Mouse (Mus musculus) heart, postnatal 10 days (tissue): Measurements from ENCODE around the gene Ccl24. TPM values are rescaled to one million over a fixed set of nuclear protein-coding genes. Genes with fewer than 3 reads are reported as not detected.

Experiments used
- DNase-seq, 2 experiments: peaks; one replicate each; pipeline ENCODE4 v3.0.0; 2021
- intact Hi-C: fragments of 180-260 bp; cut with DNase I; formaldehyde crosslinking; loops from one replicate; pipeline ENCODE4 v1.15.1; 2025
- total RNA-seq, 2 experiments: library from RNA; stranded (reverse); gene quantifications; 2 replicates each; pipeline ENCODE4 v1.2.3; 2021

Ccl24 gene
- total RNA-seq, 2 experiments from 2014 or later, result 1.2 to 1.8 TPM

- intact Hi-C loops, result loop anchor here (5.0 kb wide), 1 partner anchor 146 kb away; no protein-coding TSS in a partner anchor
- no peak for DNase-seq
These were observed 24.9 kb downstream of the Ccl24 start for GRCm38 (mm10) chr5:135547990-135548389.

GRCm38 (mm10) chr5:135544865-135545797 is 27.7 kb downstream of the Ccl24 start, which contains the start of gene Hip1:
Gene Hip1 (minus strand): TSS chr5:135545120.
- DNase-seq, result peak; percentile 100
- intact Hi-C loops, result loop anchor here (5.0 kb wide), 1 partner anchor 143 kb away; no protein-coding TSS in a partner anchor

- peak; percentile 55 to 63 for DNase-seq
- intact Hi-C loops, result no loop called here
These were observed 28.8 kb downstream of the Ccl24 start for GRCm38 (mm10) chr5:135544032-135544558.

- DNase-seq, result peak in 1 of 2 experiments; percentile 8
These were observed 35.0 kb downstream of the Ccl24 start for GRCm38 (mm10) chr5:135537794-135538214.

GRCm38 (mm10) chr5:135537326-135537725 is 35.5 kb downstream of the Ccl24 start:
- peak in 1 of 2 experiments; percentile 35 for DNase-seq
- intact Hi-C loops, result no loop called here

More at GRCm38 (mm10) chr5:135537794-135538214, 35.0 kb downstream of the Ccl24 start:
- intact Hi-C loops, result no loop called here

- DNase-seq, result no peak
- intact Hi-C loops, result no loop called here
These were observed 37.0 kb downstream of the Ccl24 start for GRCm38 (mm10) chr5:135535867-135536266.

GRCm38 (mm10) chr5:135533431-135533830 is 39.4 kb downstream of the Ccl24 start:
- DNase-seq, result peak; percentile 84 to 85
- intact Hi-C loops, result no loop called here

GRCm38 (mm10) chr5:135531306-135531845 is 41.5 kb downstream of the Ccl24 start:
- intact Hi-C loops, result no loop called here
- no peak for DNase-seq

- no peak for DNase-seq
- intact Hi-C loops, result no loop called here
These were observed 42.9 kb downstream of the Ccl24 start for GRCm38 (mm10) chr5:135529964-135530363.

- intact Hi-C loops, result no loop called here
- peak in 1 of 2 experiments; percentile 11 for DNase-seq
These were observed 43.5 kb downstream of the Ccl24 start for GRCm38 (mm10) chr5:135529310-135529709.

- intact Hi-C loops, result no loop called here
- DNase-seq, result no peak
These were observed 44.9 kb downstream of the Ccl24 start for GRCm38 (mm10) chr5:135527986-135528385.

GRCm38 (mm10) chr5:135524660-135525560 is 47.9 kb downstream of the Ccl24 start:
- peak; percentile 55 for DNase-seq
- intact Hi-C loops, result no loop called here

- no peak for DNase-seq
- intact Hi-C loops, result no loop called here
These were observed 48.8 kb downstream of the Ccl24 start for GRCm38 (mm10) chr5:135524087-135524486.

- peak; percentile 42 to 43 for DNase-seq
- intact Hi-C loops, result no loop called here
These were observed 50.6 kb downstream of the Ccl24 start for GRCm38 (mm10) chr5:135522111-135522722.

Other genes starting within 250 kb of the Ccl24 start
- gene Fkbp6, start 223.0 kb downstream of the Ccl24 start, total RNA-seq, result under 1 TPM; 0.36 to 0.40 TPM
- gene Trim50, start 219.8 kb downstream of the Ccl24 start, total RNA-seq, result under 1 TPM in 1 of 2 experiments, not detected in 1; 0.17 TPM
- 10 to 100 TPM; 16.4 to 20.0 TPM for gene Nsun5, start 203.1 kb downstream of the Ccl24 start, total RNA-seq
- 10 to 100 TPM; 22.3 to 22.6 TPM for gene Pom121, start 178.5 kb downstream of the Ccl24 start, total RNA-seq
- gene Hip1, start 27.9 kb downstream of the Ccl24 start, total RNA-seq, result 10 to 100 TPM; 43.3 to 51.8 TPM
- gene Ccl26, start 9.5 kb downstream of the Ccl24 start, total RNA-seq, result not detected
- 10 to 100 TPM; 19.2 to 21.1 TPM for gene Rhbdd2, start 59.6 kb upstream of the Ccl24 start, total RNA-seq
- 10 to 100 TPM; 62.8 to 72.0 TPM for gene Por, start 97.0 kb upstream of the Ccl24 start, total RNA-seq
- 10 to 100 TPM; 10.0 to 17.4 TPM for gene Tmem120a, start 171.4 kb upstream of the Ccl24 start, total RNA-seq
- not detected for gene Styxl1, start 205.3 kb upstream of the Ccl24 start, total RNA-seq
- 1,000 to 10,000 TPM; 1,661 to 1,664 TPM for gene Mdh2, start 205.4 kb upstream of the Ccl24 start, total RNA-seq
- under 1 TPM; 0.24 to 0.25 TPM for gene Srrm3, start 233.8 kb upstream of the Ccl24 start, total RNA-seq